Mouse (Mus musculus) stomach, embryonic 16.5 days (tissue): ENCODE results near the gene Hoxa6. TPM values are rescaled to one million over a fixed set of nuclear protein-coding genes. Genes with fewer than 3 reads are reported as not detected.
A peak's percentile ranks its signal among the peaks of the same experiment; 100 is the strongest.

ENCODE experiments used
- ATAC-seq: fragments of 200-750 bp; cut with Nextera tagmentation; 2 replicates; pipeline ENCODE4 v1.8.0; 2017; ENCODE audit warnings: moderate number of reproducible peaks, moderate TSS enrichment; ENCODE audit not compliant: insufficient read depth, low FRiP score
- H3K27ac ChIP-seq: fragments of 300-500 bp; sonication (generic); 2 replicates; pipeline ENCODE4 v1.5.1; 2014; ENCODE audit warnings: low read length
- H3K27me3 ChIP-seq: fragments of 300-500 bp; sonication (generic); 2 replicates; pipeline ENCODE4 v1.6.1; 2014; ENCODE audit warnings: low read length, control low read depth, mixed read lengths; ENCODE audit not compliant: control insufficient read depth, insufficient read depth
- H3K36me3 ChIP-seq: fragments of 300-500 bp; sonication (generic); 2 replicates; pipeline ENCODE4 v1.6.1; 2014; ENCODE audit warnings: low read length; ENCODE audit not compliant: control insufficient read depth, insufficient read depth
- H3K4me1 ChIP-seq: fragments of 300-500 bp; sonication (generic); 2 replicates; pipeline ENCODE4 v1.6.1; 2014; ENCODE audit warnings: low read length, control low read depth, mixed read lengths; ENCODE audit not compliant: control insufficient read depth, insufficient read depth
- H3K4me2 ChIP-seq: fragments of 300-500 bp; sonication (generic); 2 replicates; pipeline ENCODE4 v1.6.1; 2014; ENCODE audit warnings: low read depth, low read length, mixed read lengths
- H3K4me3 ChIP-seq: fragments of 300-500 bp; sonication (generic); replicated peaks from 2 replicates; pipeline ENCODE4 v1.5.1; 2014; ENCODE audit warnings: mild to moderate bottlenecking, low read length
- H3K9ac ChIP-seq: fragments of 300-500 bp; sonication (generic); 2 replicates; pipeline ENCODE4 v1.6.1; 2014; ENCODE audit warnings: low read length
- H3K9me3 ChIP-seq: fragments of 300-500 bp; sonication (generic); replicated peaks from 2 replicates; pipeline ENCODE4 v1.6.1; 2016; ENCODE audit warnings: low read length, control low read depth; ENCODE audit not compliant: control insufficient read depth
- WGBS: fragments of 180-500 bp; shearing (Covaris S2); extraction: QIAGEN DNeasy Blood & Tissue Kit; methylation state at CpG from one replicate; pipeline ENCODE4 v1.1.7; 2014; 5-methylcytosine and 5-hydroxymethylcytosine counted together
- polyA plus RNA-seq: library from polyadenylated mRNA; unstranded; fragments of >200 nt; fragmentation: Nextera tagmentation; extraction: Ambion mirVana; gene quantifications from 2 replicates; pipeline ENCODE4 v1.2.1, GENCODE M21; 2015

Hoxa6 gene
- polyA plus RNA-seq, 1 experiment from 2014 or later, result 1.3 TPM

- Histone ChIP-seq H3K9ac (peak overlapping the region; percentile 81), H3K9me3 (no peaks in the 10 kb centered on the region), H3K4me1 (peaks cover 28% of the 10 kb centered on the region), H3K36me3 (no peaks in the 10 kb centered on the region), H3K27me3 (no peaks in the 10 kb centered on the region), H3K4me2 (peak overlapping the region; percentile 65), H3K27ac (peak overlapping the region; percentile 94), H3K4me3 (peak overlapping the region; percentile 61)
- no peak for ATAC-seq
- WGBS, result 13% methylated on average over 42 of the region's 42 CpGs
Measured at GRCm38 (mm10) chr6:52168191-52169055, 40.1 kb downstream of the Hoxa6 start.

- Histone ChIP-seq H3K9me3 (no peaks in the 10 kb centered on the region), H3K27me3 (no peaks in the 10 kb centered on the region), H3K36me3 (no peaks in the 10 kb centered on the region), H3K9ac (peak overlapping the region; percentile 81), H3K4me2 (peak overlapping the region; percentile 65), H3K4me1 (peaks cover 26% of the 10 kb centered on the region), H3K4me3 (peak overlapping the region; percentile 61), H3K27ac (peak overlapping the region; percentile 94)
- 26% methylated on average over 14 of the region's 14 CpGs for WGBS
- no peak for ATAC-seq
Measured at GRCm38 (mm10) chr6:52167736-52168161, 40.8 kb downstream of the Hoxa6 start.

GRCm38 (mm10) chr6:52167176-52167575 is 41.3 kb downstream of the Hoxa6 start:
- Histone ChIP-seq H3K27me3 (no peaks in the 10 kb centered on the region), H3K4me3 (peak overlapping the region; percentile 61), H3K9me3 (no peaks in the 10 kb centered on the region), H3K4me1 (peaks cover 23% of the 10 kb centered on the region), H3K9ac (peak overlapping the region; percentile 81), H3K27ac (peak overlapping the region; percentile 94), H3K4me2 (peak overlapping the region; percentile 65), H3K36me3 (no peaks in the 10 kb centered on the region)
- no peak for ATAC-seq
- 38% methylated on average over 1 of the region's 1 CpGs for WGBS

- no peaks in the 10 kb centered on the region for H3K36me3 ChIP-seq
- H3K9me3 ChIP-seq, result no peaks in the 10 kb centered on the region
- H3K9ac ChIP-seq, result peak overlapping the region; percentile 81
- no peaks in the 10 kb centered on the region for H3K27me3 ChIP-seq
- H3K4me2 ChIP-seq, result peak overlapping the region; percentile 65
- ATAC-seq, result no peak
- peak overlapping the region; percentile 94 for H3K27ac ChIP-seq
- H3K4me1 ChIP-seq, result peaks cover 16% of the 10 kb centered on the region
- WGBS, result 15% methylated on average over 4 of the region's 4 CpGs
- peak overlapping the region; percentile 61 for H3K4me3 ChIP-seq
Measured at GRCm38 (mm10) chr6:52166431-52167077, 42.0 kb downstream of the Hoxa6 start.

GRCm38 (mm10) chr6:52165441-52166370 is 42.8 kb downstream of the Hoxa6 start:
- Histone ChIP-seq H3K9ac (peak overlapping the region; percentile 81), H3K4me3 (peak overlapping the region; percentile 61), H3K36me3 (no peaks in the 10 kb centered on the region), H3K4me2 (peak overlapping the region; percentile 65), H3K27ac (peak overlapping the region; percentile 94), H3K27me3 (no peaks in the 10 kb centered on the region), H3K9me3 (no peaks in the 10 kb centered on the region), H3K4me1 (peaks cover 13% of the 10 kb centered on the region)
- ATAC-seq, result no peak
- 4% methylated on average over 28 of the region's 28 CpGs for WGBS

GRCm38 (mm10) chr6:52164626-52165440 is 43.7 kb downstream of the Hoxa6 start, which contains the start of gene Hoxa2:
Gene Hoxa2 (minus strand): TSS chr6:52164831.
- H3K36me3 ChIP-seq, result no peaks in the 10 kb centered on the region
- peak within 1 kb of the TSS; percentile 61 for H3K4me3 ChIP-seq
- peak within 1 kb of the TSS; percentile 94 for H3K27ac ChIP-seq
- H3K27me3 ChIP-seq, result no peaks in the 10 kb centered on the region
- peaks cover 14% of the 10 kb centered on the region for H3K4me1 ChIP-seq
- no peaks in the 10 kb centered on the region for H3K9me3 ChIP-seq
- peak within 1 kb of the TSS; percentile 81 for H3K9ac ChIP-seq
- H3K4me2 ChIP-seq, result peak within 1 kb of the TSS; percentile 65
- WGBS, result 4% methylated on average over 25 of the region's 25 CpGs
- ATAC-seq, result peak; percentile 57; the same call in 1 of the 2 replicates

GRCm38 (mm10) chr6:52164051-52164625 is 44.4 kb downstream of the Hoxa6 start:
- Histone ChIP-seq H3K4me3 (peak overlapping the region; percentile 61), H3K4me2 (peak overlapping the region; percentile 65), H3K9ac (peak overlapping the region; percentile 81), H3K27me3 (no peaks in the 10 kb centered on the region), H3K27ac (peak overlapping the region; percentile 94), H3K36me3 (no peaks in the 10 kb centered on the region), H3K9me3 (no peaks in the 10 kb centered on the region), H3K4me1 (peaks cover 20% of the 10 kb centered on the region)
- 1% methylated on average over 39 of the region's 39 CpGs for WGBS
- 0 out of 2 replicates have a peak, but pooled peaks have one; percentile 3 for ATAC-seq
